Mouse (Mus musculus) right cerebral cortex, postnatal 10 days (tissue): ENCODE measurements around the gene Sox5.

Experiments
- DNase-seq, 2 experiments: peaks; one replicate each; pipeline ENCODE4 v3.0.0; 2021; ENCODE audit warnings: low spot score in 2 of 2

The Sox5 gene

DNA sequence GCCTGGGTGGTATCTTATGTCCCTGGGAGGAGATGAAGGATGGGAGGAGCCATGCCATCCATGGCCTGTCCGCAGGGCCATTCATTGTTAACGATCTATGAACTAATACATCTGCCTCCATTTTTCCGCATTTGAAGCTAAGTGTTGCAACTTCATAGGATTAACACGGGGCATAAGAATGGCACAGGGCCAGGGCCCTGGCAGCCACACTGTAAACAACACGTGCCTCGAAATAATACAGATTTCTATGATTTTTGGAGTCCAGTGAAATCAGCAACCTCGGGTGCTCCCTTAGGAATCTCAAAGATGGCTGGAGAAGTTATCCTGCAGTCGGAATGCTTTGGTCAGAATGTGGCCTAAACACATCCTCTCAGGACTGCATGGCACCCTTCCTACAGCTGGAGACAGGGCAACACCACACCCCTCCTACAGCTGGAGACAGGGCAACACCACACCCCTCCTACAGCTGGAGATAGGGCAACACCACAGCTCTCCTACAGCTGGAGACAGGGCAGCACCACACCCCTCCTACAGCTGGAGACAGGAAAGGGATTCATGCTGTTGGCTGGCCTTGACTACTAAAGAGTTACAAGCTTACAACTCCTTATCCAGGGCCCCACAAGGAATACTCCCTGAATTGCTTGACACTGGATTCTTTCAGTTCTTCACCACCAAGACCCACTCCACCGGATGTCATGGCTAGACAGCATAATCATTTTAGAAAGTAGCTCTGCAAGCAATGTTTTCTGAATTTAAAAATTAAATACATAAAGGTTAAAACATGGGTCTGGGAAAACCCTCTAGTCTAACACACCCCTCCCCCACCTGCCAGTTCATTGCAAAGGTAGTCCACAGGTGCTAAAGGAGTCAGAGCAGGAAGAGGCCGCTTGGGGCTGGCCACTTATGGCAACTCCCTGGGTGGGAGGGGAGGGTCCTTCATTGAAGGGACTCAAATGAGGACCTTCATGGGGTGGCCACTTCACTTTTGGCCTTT lies 122.4 kb downstream of the Sox5 start:
- no peak for DNase-seq

DNA sequence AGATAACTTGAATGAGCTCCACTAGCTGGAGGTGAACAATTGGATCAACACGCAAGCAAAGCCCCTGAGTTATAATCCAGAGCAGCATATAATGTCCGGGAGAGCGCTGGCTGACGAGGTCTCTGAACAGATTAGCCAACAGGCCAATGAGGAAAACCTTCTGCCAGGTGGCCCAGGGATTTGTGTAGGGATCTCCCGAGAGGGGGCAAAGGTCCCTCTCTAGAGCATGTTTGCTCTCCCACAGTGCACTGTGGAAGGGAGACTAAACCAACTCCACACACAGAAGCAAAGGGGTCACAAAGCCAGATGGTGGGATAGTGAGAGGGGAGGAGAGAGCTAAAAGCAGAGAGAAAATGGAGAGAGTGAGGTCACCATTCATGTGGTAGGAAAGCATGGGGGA lies 128.9 kb downstream of the Sox5 start:
- DNase-seq = no peak

DNA sequence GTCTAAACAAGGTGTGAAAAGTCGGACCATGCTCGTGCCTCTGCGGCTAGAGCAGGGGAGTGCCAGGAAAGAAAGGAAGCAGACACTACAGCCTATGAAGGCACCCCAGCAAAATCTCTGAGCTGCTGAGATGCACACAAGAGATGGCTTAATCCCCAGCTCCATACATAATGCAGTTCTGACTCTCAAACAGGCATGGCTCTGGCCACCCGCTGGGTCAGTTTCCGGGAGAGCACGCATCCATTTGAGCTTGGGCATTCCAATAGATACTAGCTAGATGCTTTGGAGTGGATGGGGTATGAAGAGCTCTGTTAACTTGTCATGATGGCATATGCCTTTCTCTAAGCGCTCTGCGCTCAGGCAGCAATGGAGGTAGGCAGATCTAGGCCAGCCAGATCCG lies 132.9 kb downstream of the Sox5 start:
- DNase-seq = no peak

DNA sequence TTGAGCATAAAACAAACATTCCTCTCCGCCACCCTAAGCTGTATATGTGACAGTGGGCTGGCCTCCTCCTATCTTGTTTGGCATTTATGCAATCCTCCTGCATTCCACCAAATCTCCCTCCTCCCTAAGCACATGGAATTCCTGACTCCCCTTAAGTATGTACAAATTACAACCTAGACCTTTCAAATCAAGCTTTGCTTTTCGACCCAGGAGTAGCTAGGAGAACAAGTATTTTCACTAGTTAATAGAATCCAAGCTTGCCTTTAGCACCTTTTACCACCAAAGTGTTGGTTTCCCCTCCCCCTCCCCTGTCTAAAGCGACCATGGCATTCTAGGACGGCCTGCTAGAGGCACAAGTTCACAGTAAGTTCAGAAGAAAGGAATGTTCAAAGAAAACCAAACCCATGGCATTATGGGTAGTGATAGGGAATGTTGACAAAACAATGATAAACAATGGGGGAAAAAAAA lies 133.6 kb downstream of the Sox5 start:
- no peak for DNase-seq

DNA sequence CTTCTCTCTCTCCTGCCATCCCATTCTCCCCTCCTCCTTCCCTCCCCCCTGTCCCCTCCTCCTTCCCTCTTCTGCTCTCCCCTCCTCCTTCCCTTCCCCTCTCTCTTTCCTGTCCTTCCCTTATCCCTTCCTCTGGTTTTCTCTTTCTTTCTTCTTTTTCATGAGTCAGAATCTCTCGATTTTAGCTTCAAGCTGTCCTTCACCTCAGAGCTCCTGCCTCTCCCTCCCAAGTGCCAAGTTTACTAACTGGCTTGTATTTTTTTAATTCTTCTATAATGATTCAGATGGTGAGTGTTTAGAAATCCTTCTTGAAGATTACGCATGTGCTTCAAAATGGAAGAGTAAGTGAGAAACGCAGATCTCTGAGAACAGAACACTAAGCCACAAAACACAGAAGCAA lies 135.4 kb downstream of the Sox5 start:
- no peak for DNase-seq

DNA sequence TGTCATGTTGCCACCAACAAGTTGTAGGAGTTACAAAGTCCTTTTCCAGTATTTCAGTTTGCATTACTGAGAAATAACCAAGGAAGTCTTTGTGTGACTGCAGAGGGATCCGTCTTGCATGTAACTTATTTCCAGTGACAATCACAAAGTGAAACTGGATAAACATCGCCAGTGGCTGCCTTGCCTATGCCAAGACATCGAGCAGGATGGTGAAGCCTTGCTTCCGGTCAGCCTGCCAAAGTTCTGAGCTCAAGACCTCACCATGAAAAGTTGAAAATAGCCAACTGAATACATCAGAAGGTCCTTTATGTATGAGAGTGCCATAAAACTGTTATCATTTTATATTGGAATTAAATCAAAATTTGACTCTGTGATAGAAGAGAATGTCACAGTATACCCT lies 136.0 kb downstream of the Sox5 start:
- no peak for DNase-seq

DNA sequence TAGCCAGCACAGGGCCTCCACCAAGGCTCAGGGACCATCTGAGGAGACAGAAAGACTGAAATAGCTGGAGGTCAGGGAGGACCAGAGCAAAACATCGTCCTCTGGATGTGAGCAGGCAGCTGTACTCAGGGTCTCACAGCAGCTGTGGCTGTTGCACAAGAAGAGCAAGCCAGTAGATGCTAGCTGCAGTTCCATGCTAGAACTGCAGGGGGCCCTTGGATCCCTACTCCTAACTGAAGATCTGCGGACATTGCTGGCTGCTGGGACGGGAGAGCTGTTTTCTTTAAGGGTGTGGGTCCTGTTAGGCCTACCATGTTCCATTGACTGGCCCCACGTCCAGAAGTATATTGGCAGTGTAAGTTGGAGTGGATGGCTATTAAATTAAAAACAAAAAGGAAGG lies 137.1 kb downstream of the Sox5 start:
- DNase-seq = peak in 1 of 2 experiments; percentile 40

DNA sequence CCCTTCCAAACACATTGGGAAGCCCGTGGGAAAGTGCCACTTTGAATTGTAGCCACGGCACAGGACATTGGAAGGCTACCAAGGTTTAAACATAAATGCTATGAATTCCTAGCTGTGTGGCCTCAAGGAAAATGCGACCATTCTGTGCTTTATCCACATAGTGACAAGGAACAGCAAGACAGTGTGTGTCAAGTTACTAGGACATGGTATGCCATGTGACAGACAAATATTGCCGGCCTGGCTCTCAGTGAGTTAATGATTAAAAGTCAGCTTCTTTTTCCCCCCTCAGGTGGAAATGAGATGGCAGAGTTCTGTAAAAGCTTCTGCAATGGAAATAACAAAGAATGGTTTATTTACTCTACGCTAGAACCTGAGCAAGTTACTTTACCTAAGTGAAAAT lies 138.2 kb downstream of the Sox5 start:
- DNase-seq = no peak

DNA sequence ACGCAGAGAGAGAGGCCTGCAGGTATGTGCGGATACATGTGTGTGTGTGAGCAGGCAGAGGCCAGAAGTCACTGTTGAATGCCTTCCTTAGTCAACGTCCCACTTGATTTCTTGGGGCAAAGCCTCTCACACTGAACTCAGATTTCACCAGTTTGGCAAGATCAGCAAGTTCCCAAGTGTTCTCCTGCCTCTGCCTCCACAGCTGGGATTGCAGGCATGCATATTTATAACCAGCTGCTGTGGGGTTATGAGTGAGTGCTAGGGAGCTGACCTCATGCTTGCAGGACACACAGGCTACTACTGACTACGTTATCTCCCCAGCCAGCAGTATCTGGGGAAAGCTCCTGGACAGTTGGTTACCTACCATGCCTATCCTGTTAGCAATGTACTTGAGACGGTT lies 139.9 kb downstream of the Sox5 start:
- no peak for DNase-seq

DNA sequence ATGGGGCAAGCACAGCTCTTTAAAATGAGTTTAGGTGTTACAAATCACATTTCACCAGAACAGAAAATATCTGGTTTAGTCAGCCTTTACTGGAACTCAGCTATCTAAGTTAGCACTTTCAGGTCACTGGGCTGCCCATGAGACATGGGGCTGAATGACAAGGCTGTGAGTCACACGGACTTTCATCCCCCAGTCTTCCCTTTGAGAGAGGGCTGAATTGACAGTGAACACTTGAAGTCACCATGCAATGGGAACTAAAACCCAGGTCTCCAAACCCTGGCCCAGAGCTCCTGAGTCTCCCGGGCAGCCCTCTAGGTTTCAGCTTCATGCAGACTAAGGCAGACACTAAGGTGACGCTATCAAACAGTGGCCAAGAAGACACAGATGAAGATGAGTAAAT lies 141.2 kb downstream of the Sox5 start:
- DNase-seq = no peak

DNA sequence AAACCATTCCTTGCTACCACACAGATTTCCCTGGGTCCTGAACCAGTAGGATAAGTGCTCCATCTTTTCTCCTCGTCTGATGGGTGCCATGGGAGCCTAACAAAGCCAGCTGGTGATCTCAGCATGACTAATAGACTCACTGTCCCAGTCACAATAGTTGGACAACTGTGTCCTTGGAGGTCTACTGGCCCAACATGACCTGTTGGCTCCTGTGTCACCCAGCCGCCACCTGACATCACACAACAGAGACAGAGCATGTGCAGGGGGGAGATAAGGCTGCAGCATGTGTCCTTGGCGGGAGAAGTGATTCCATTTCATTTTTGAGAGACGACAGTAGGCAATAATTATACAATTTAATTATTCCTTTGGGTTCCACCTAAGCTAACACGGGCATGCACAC lies 143.2 kb downstream of the Sox5 start:
- DNase-seq = no peak

DNA sequence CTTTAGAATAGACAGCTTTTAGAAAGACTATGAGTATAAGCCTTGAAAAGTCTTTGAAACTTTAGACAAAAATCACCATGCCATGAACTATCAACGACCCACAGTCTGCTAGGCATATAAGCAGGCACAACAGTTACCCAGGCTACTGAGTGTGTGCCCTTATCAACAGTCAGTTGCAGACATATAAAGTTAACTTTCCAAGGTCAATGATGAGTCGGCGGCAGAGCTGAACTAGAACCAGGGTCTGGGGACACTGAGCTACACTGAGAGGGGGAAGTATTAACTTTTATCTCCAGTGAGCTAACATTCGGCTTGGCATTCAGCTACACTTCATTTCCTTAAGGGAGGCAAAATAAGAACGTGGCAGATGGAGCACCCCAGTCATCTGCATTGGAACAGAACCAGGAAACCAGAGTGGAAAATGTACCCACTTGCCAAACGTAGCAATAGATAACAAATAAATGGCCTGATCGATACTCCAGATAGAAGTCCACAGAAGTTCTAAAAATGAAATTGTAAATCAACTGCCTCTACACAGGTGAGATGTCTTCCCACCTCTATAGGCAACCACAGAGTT lies 154.2 kb downstream of the Sox5 start:
- no peak for DNase-seq

- DNase-seq = no peak
Observed at GRCm38 (mm10) chr6:144621089-144621769, 160.5 kb downstream of the Sox5 start.

DNA sequence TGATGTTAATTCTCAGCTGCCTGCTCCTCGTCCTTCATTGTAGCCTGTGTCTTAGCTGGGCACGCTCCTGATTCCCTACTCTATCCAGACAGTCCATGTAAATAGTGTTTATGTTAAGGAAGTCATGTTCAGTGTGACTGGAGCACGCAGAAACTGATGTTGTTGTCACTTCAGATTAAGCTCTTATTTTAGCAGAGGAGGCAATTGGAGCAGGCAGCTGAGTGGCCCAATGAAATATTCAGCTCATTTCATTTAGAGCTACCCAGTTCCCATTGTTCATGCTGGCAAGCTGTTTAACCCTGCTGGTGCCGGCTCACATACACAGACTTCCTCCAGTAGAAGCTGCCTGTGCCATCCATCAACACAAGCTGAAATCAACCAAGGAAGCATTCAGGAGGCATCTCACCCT lies 170.4 kb downstream of the Sox5 start:
- no peak for DNase-seq

GRCm38 (mm10) chr6:144610878-144611277 lies 170.9 kb downstream of the Sox5 start:
- DNase-seq = no peak

DNA sequence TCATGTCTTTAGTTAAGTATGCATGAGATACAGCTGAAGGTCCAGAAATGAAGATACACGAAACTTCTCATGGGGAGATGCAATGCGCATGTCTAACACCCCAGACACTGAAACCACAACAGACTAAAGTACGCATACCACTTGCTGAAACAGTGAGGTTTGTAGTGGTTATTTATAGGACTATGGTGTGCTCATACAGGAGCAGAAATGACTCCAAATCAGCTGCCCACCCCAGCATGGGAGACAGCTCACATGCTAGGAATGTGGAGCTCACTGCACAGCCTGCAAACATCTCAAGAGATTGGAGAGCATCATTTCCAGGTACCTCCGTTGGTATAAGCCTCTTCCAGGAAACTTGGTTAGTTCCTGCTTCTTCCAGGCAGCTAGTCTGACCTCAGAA lies 178.9 kb downstream of the Sox5 start:
- DNase-seq = no peak

DNA sequence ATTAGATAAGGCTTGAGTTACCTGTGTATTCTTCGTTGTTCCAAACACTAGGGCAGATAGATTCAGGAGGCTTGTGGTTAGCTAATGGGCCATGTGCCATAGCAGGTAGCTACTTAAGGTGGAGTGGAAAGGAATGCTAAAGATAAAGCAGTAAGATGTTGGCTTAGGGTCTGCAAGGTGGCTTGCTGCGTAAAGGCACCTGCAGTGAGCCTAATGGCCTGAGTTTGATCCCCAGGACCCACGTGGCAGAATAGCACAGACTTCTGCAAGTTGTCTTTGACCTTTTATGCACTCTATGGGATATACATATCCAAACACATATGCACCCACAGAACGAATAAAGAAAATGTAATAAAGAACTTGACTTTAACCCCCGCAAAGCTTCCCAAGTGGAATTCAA lies 181.4 kb downstream of the Sox5 start:
- DNase-seq = no peak

GRCm38 (mm10) chr6:144598324-144598973 lies 183.3 kb downstream of the Sox5 start:
- no peak for DNase-seq

DNA sequence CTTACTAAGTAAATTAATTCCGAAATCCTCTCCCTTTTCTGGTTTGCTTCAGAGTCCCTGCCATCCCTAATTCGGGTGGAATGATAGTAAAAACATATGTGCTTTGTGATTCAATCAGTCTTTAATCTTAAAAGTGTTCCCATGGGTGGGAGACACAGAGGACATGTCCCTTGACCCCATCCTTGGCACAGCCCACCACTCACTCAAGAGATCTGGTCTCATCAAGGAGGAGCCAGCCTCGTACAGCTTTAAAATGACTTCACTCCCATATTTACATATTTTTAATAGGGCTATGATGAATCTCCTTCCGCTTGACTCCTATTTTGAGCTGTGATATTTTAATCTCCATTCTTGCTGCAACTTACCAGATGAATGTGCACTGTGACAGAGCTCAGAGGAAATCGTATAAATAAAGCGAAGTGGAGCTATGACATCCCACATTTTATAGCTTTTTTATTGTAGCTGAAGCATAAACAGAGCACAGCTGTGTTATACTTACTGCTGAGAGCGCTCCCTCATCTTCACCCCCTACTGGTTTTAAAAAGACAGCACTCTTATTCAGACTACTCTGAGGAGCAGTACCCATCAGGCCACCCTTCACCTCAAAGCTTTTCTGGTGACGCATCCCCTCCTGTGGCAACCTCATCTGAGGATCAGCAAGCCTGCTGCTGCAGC lies 185.1 kb downstream of the Sox5 start:
- peak in 1 of 2 experiments; percentile 48 for DNase-seq

GRCm38 (mm10) chr6:144584854-144585253 lies 196.9 kb downstream of the Sox5 start:
- no peak for DNase-seq

GRCm38 (mm10) chr6:144584074-144584840 lies 197.5 kb downstream of the Sox5 start:
- no peak for DNase-seq
